ENCODE assay signal across 29 mouse cellular contexts in the genomic region with DNA sequence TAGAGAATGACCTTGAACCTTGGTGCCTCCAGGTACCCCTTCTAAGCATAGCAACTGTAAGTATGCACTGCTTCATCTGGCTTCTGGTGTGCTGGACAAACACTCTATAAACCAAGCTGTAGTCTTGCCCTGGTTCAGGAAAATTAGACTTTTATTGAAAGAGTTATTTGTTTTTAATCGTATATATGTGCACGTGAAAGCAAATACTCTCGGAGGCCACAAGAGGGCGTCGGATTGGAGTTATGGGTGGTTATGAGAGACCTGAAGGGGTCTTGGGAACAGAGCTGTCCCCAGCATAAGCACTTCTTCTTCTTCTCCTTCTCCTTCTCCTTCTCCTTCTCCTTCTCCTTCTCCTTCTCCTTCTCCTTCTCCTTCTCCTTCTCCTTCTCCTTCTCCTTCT. TPM values are rescaled to one million over a fixed set of nuclear protein-coding genes. Genes with fewer than 3 reads are reported as not detected.
"Had no signal": no experiment of that assay in that cellular context is flagged by ENCODE, and none has a peak within 500 bp of the region (broad histone marks: within the 10 kb centered on the region; RNA-seq: fewer than 3 reads in every experiment).

No protein-coding gene starts in this region.

- H3K4me3 ChIP-seq: gastrocnemius, adult 2 months; heart, embryonic 10.5 days; heart, embryonic 12.5 days; hindbrain, embryonic 12.5 days; hindbrain, embryonic 15.5 days; layer of hippocampus, adult 2 months; left cerebral cortex, adult 2 months; limb, embryonic 10.5 days; limb, embryonic 12.5 days; liver, embryonic 13.5 days; liver, embryonic 15.5 days had no signal

- DNase-seq: gastrocnemius, adult 2 months; gastrocnemius, postnatal 10 days; gastrocnemius, postnatal 25 days; heart, adult 18-20 months; heart, postnatal 10 days; heart, postnatal 4 days; kidney, adult 18-20 months; kidney, adult 8-10 months; kidney, postnatal 10 days; kidney, postnatal 25 days; kidney, postnatal 4 days; liver; liver, embryonic 13.5 days had no signal

- H3K9ac ChIP-seq: heart, embryonic 12.5 days; hindbrain, embryonic 12.5 days; hindbrain, embryonic 15.5 days; limb, embryonic 12.5 days; liver, embryonic 13.5 days; liver, embryonic 15.5 days had no signal

- H3K4me1 ChIP-seq: limb, embryonic 12.5 days; liver, embryonic 15.5 days had no signal

- H3K27ac ChIP-seq: gastrocnemius, adult 2 months; heart, embryonic 10.5 days; hindbrain, embryonic 10.5 days; hindbrain, embryonic 12.5 days; hindbrain, embryonic 15.5 days; hindbrain, postnatal 0 days; layer of hippocampus, adult 2 months; left cerebral cortex, adult 2 months; limb, embryonic 10.5 days; limb, embryonic 12.5 days; liver, embryonic 13.5 days; liver, embryonic 15.5 days had no signal

- H3K9me3 ChIP-seq: heart, embryonic 10.5 days; hindbrain, embryonic 12.5 days; hindbrain, embryonic 15.5 days; limb, embryonic 10.5 days; liver, embryonic 13.5 days; liver, embryonic 15.5 days had no signal

- H3K36me3 ChIP-seq: heart, embryonic 10.5 days; heart, embryonic 12.5 days; hindbrain, embryonic 10.5 days; hindbrain, embryonic 12.5 days; hindbrain, embryonic 15.5 days; limb, embryonic 10.5 days; limb, embryonic 12.5 days; liver, embryonic 13.5 days; liver, embryonic 15.5 days had no signal

RNA-seq across cellular contexts. Expression of a gene that starts 35.5 kb away (rescaled TPM):
- total RNA-seq: gastrocnemius, postnatal 25 days; granulocyte monocyte progenitor cell, adult 5-6 weeks; heart, postnatal 25 days had no signal
- polyA plus RNA-seq: hindbrain, embryonic 10.5 days; hindbrain, embryonic 12.5 days; hindbrain, embryonic 15.5 days; hindbrain, postnatal 0 days; intestine, postnatal 0 days; kidney, embryonic 14.5 days; limb, embryonic 10.5 days; limb, embryonic 12.5 days; liver, embryonic 11.5 days; liver, embryonic 13.5 days; liver, embryonic 15.5 days had no signal

RNA-seq across cellular contexts. Expression of a gene that starts 46.6 kb away (rescaled TPM):
- total RNA-seq: granulocyte monocyte progenitor cell, adult 5-6 weeks had no signal
